Mouse (Mus musculus): ENCODE measurements around the gene Ugt1a7c. TPM values are rescaled to one million over a fixed set of nuclear protein-coding genes. Genes with fewer than 3 reads are reported as not detected.

The Ugt1a7c gene
- polyA plus RNA-seq, 1 experiment from 2014 or later = 3.0 TPM

DNA sequence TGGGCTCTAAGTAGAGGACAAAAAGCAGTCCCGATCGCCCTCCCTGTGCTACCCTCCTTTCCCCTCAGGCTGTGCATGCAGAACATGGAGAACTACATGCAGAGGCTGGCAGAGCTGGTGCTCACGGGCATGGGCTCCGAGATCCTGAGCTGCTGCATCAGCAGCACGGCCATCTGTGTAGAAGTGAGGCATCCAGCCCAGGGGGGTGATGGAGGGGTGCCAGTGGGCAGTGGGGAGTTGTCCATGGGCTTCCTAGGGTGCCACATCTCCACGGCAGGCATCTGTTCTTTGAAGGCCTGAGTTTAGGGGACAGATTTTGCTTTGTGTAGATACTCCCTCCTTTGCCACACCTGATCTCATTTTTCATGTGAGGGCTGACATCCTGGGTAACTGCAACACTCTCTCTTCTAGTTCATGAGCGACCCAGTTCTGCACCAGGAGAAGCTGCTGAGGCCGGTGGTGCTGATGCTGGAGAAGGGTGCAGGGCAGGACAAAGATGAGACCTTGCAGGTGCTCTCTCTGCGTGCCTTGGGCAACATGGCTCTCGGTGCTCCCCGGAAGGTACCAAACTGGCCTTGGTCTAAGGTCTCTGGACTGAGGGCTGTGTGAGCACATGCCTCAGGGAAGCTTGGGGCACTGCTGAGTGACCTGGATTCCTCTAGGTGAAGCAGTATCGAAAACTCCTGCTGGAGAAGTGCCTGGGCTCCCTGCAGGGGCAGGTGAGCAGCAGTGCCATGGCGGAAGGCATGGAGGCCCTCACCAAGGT is 161.3 kb downstream of the Ugt1a7c start:
- Histone ChIP-seq H3K4me2 (ENCODE audit: low read depth, low read length) (no peak overlapping the region), H3K36me3 (ENCODE audit: control insufficient read depth, insufficient read depth) (no peaks in the 10 kb centered on the region; the same call in 1 of the 2 replicates), H3K9me3 (replicated peaks; ENCODE audit: control insufficient read depth, low read length) (no peaks in the 10 kb centered on the region), H3K4me1 (ENCODE audit: control insufficient read depth, low read depth, low read length) (peaks cover 18% of the 10 kb centered on the region), H3K4me3 (ENCODE audit: low read depth, low read length) (no peak overlapping the region), H3K27ac (ENCODE audit: low read length) (no peak overlapping the region), H3K27me3 (ENCODE audit: control insufficient read depth, insufficient read depth, low read depth, low read length) (no peaks in the 10 kb centered on the region), H3K9ac (ENCODE audit: low read depth, low read length) (no peak overlapping the region)
- no peak for ATAC-seq (ENCODE audit: low read depth)
- 62% methylated on average over 13 of the region's 13 CpGs for WGBS (ENCODE audit: insufficient replicate concordance)

DNA sequence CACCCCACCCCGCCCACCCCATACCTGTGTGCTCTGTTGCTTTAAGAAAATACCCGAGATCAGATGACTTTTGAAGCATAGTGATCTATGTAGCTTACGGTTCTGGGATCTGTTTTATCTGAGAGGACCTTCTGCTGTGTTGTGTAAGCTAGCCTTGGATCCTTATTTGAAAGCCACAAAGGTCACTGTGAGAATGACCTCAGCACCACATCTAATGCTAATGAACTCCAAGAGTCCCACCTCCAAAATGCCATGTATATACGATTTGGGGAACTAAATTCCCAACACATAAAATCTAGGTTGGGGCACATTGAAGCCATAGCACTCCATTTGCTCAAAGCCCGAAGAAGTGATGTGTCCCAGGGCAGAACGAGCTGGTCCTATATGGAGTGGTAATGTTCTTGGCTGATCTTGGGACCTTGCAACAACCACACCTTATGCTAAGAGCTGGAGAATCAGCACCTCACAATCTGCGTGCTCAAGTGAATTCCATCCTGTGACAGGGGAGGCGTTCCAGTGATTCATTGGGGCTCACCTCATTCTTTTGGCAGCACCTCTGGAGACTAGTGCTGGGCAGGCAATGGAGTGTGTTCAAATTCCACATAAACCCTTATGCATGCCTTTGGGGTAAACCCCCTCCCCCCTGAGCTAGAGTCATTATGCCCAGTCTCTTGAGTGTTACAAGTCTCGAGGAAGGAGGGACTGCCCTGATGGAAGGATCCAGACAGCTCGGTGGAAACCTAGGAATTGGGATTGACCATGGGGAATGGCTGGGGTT is 162.2 kb downstream of the Ugt1a7c start:
- no peak overlapping the region for H3K27ac ChIP-seq (ENCODE audit: low read length)
- H3K4me1 ChIP-seq (ENCODE audit: control insufficient read depth, low read depth, low read length) = peaks cover 23% of the 10 kb centered on the region
- whole genome bisulfite sequencing (ENCODE audit: insufficient replicate concordance) = 56% methylated on average over 10 of the region's 10 CpGs
- no peak for ATAC-seq (ENCODE audit: low read depth)
- H3K9me3 ChIP-seq (replicated peaks; ENCODE audit: control insufficient read depth, low read length) = no peaks in the 10 kb centered on the region
- no peak overlapping the region for H3K4me3 ChIP-seq (ENCODE audit: low read depth, low read length)
- H3K36me3 ChIP-seq (ENCODE audit: control insufficient read depth, insufficient read depth) = peaks cover 5% of the 10 kb centered on the region
- no peak overlapping the region for H3K9ac ChIP-seq (ENCODE audit: low read depth, low read length)
- H3K27me3 ChIP-seq (ENCODE audit: control insufficient read depth, insufficient read depth, low read depth, low read length) = no peaks in the 10 kb centered on the region
- H3K4me2 ChIP-seq (ENCODE audit: low read depth, low read length) = no peak overlapping the region

GRCm38 (mm10) chr1:88257681-88258080 is 162.8 kb downstream of the Ugt1a7c start:
- 62% methylated on average over 6 of the region's 6 CpGs for WGBS (ENCODE audit: insufficient replicate concordance)
- peaks cover 28% of the 10 kb centered on the region for H3K4me1 ChIP-seq (ENCODE audit: control insufficient read depth, low read depth, low read length)
- ATAC-seq (ENCODE audit: low read depth) = no peak
- no peaks in the 10 kb centered on the region for H3K9me3 ChIP-seq (replicated peaks; ENCODE audit: control insufficient read depth, low read length)
- H3K27me3 ChIP-seq (ENCODE audit: control insufficient read depth, insufficient read depth, low read depth, low read length) = no peaks in the 10 kb centered on the region
- H3K4me2 ChIP-seq (ENCODE audit: low read depth, low read length) = no peak overlapping the region
- H3K4me3 ChIP-seq (ENCODE audit: low read depth, low read length) = no peak overlapping the region
- H3K36me3 ChIP-seq (ENCODE audit: control insufficient read depth, insufficient read depth) = peaks cover 11% of the 10 kb centered on the region
- no peak overlapping the region for H3K9ac ChIP-seq (ENCODE audit: low read depth, low read length)
- H3K27ac ChIP-seq (ENCODE audit: low read length) = no peak overlapping the region

DNA sequence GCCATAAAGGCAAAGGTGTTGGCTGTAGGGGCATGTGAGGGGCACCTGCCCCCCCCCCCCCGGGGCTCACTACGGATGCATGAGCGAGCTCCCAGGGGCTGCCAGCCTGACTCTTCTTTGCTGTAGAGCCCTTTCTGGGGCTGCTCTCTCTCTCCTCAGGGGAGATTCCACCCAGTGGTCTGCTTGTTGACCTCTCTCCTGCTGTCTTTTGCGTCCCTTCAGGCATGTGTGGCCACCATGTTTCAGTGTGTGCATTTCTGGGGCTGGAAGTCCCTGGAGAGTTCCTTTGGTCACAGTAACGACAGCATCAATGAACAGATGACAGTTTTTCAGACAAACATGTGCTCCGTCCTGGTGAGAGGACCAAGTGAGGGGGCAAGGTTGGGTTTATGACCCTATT is 163.5 kb downstream of the Ugt1a7c start:
- H3K27me3 ChIP-seq (ENCODE audit: control insufficient read depth, insufficient read depth, low read depth, low read length) = no peaks in the 10 kb centered on the region
- ATAC-seq (ENCODE audit: low read depth) = no peak
- H3K4me1 ChIP-seq (ENCODE audit: control insufficient read depth, low read depth, low read length) = peaks cover 31% of the 10 kb centered on the region
- H3K4me3 ChIP-seq (ENCODE audit: low read depth, low read length) = no peak overlapping the region
- 57% methylated on average over 6 of the region's 6 CpGs for WGBS (ENCODE audit: insufficient replicate concordance)
- no peak overlapping the region for H3K27ac ChIP-seq (ENCODE audit: low read length)
- H3K4me2 ChIP-seq (ENCODE audit: low read depth, low read length) = no peak overlapping the region
- peaks cover 18% of the 10 kb centered on the region for H3K36me3 ChIP-seq (ENCODE audit: control insufficient read depth, insufficient read depth)
- H3K9ac ChIP-seq (ENCODE audit: low read depth, low read length) = no peak overlapping the region
- no peaks in the 10 kb centered on the region for H3K9me3 ChIP-seq (replicated peaks; ENCODE audit: control insufficient read depth, low read length)

- no peak overlapping the region for H3K4me2 ChIP-seq (ENCODE audit: low read depth, low read length)
- ATAC-seq (ENCODE audit: low read depth) = no peak
- H3K9ac ChIP-seq (ENCODE audit: low read depth, low read length) = no peak overlapping the region
- no peaks in the 10 kb centered on the region for H3K27me3 ChIP-seq (ENCODE audit: control insufficient read depth, insufficient read depth, low read depth, low read length)
- H3K9me3 ChIP-seq (replicated peaks; ENCODE audit: control insufficient read depth, low read length) = no peaks in the 10 kb centered on the region
- 51% methylated on average over 8 of the region's 8 CpGs for WGBS (ENCODE audit: insufficient replicate concordance)
- no peak overlapping the region for H3K4me3 ChIP-seq (ENCODE audit: low read depth, low read length)
- H3K36me3 ChIP-seq (ENCODE audit: control insufficient read depth, insufficient read depth) = peaks cover 25% of the 10 kb centered on the region
- no peak overlapping the region for H3K27ac ChIP-seq (ENCODE audit: low read length)
- peaks cover 31% of the 10 kb centered on the region for H3K4me1 ChIP-seq (ENCODE audit: control insufficient read depth, low read depth, low read length)
Observed at GRCm38 (mm10) chr1:88258881-88259642, 164.2 kb downstream of the Ugt1a7c start.

DNA sequence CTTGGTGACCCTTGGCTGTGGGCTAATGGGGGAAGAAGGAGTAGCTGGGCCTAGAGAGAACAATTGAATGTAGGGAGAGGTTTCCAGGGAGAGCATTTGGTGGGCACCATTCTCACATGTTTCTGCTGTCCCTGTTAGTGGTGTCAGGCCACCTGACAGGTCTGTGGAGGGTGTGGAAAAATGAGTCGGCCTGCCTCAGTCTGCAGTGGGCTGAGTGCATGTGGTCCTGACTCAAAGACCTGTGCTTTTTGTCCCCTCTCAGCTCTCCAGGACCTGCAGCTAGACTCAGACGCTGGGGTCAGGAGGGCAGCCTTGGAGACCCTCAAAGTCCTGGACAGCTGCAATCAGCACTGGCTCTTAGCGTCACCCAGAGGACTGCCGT is 164.8 kb downstream of the Ugt1a7c start:
- WGBS (ENCODE audit: insufficient replicate concordance) = 64% methylated on average over 4 of the region's 4 CpGs
- peak overlapping the region; percentile 8 for H3K27ac ChIP-seq (ENCODE audit: low read length)
- H3K4me3 ChIP-seq (ENCODE audit: low read depth, low read length) = no peak overlapping the region
- H3K4me1 ChIP-seq (ENCODE audit: control insufficient read depth, low read depth, low read length) = peaks cover 31% of the 10 kb centered on the region
- no peak overlapping the region for H3K9ac ChIP-seq (ENCODE audit: low read depth, low read length)
- no peaks in the 10 kb centered on the region for H3K9me3 ChIP-seq (replicated peaks; ENCODE audit: control insufficient read depth, low read length)
- ATAC-seq (ENCODE audit: low read depth) = peak; percentile 3; the same call in 1 of the 2 replicates
- H3K36me3 ChIP-seq (ENCODE audit: control insufficient read depth, insufficient read depth) = peaks cover 31% of the 10 kb centered on the region
- no peaks in the 10 kb centered on the region for H3K27me3 ChIP-seq (ENCODE audit: control insufficient read depth, insufficient read depth, low read depth, low read length)
- no peak overlapping the region for H3K4me2 ChIP-seq (ENCODE audit: low read depth, low read length)

DNA sequence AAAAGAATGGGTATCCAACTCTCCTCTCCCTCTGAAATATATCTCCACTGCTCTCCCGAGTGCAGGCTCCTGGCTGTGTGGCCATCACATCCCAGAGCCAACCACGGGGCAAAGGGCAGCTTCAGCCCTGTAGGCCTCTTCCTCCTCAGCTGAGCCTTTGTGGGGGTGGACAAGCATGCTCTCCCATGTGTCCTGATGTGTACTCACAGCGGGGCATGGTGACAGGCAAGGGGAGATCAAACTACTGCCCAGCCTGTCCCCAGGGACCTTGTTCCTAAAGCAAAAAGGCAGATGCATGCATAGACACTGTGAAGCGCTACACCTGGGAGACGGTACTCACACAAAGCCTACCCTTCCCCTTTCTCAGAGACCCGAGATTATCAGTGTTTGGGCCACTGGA is 165.3 kb downstream of the Ugt1a7c start:
- Histone ChIP-seq H3K4me1 (ENCODE audit: control insufficient read depth, low read depth, low read length) (peaks cover 31% of the 10 kb centered on the region), H3K27ac (ENCODE audit: low read length) (peak overlapping the region; percentile 8), H3K27me3 (ENCODE audit: control insufficient read depth, insufficient read depth, low read depth, low read length) (no peaks in the 10 kb centered on the region), H3K36me3 (ENCODE audit: control insufficient read depth, insufficient read depth) (peaks cover 36% of the 10 kb centered on the region), H3K4me2 (ENCODE audit: low read depth, low read length) (no peak overlapping the region), H3K9ac (ENCODE audit: low read depth, low read length) (no peak overlapping the region), H3K9me3 (replicated peaks; ENCODE audit: control insufficient read depth, low read length) (no peaks in the 10 kb centered on the region), H3K4me3 (ENCODE audit: low read depth, low read length) (no peak overlapping the region)
- 55% methylated on average over 6 of the region's 6 CpGs for WGBS (ENCODE audit: insufficient replicate concordance)
- ATAC-seq (ENCODE audit: low read depth) = peak; percentile 78

GRCm38 (mm10) chr1:88260604-88261377 is 165.9 kb downstream of the Ugt1a7c start:
- Histone ChIP-seq H3K4me2 (ENCODE audit: low read depth, low read length) (no peak overlapping the region), H3K4me1 (ENCODE audit: control insufficient read depth, low read depth, low read length) (peaks cover 31% of the 10 kb centered on the region), H3K27ac (ENCODE audit: low read length) (no peak overlapping the region), H3K9ac (ENCODE audit: low read depth, low read length) (no peak overlapping the region), H3K9me3 (replicated peaks; ENCODE audit: control insufficient read depth, low read length) (no peaks in the 10 kb centered on the region), H3K36me3 (ENCODE audit: control insufficient read depth, insufficient read depth) (peaks cover 42% of the 10 kb centered on the region), H3K4me3 (ENCODE audit: low read depth, low read length) (no peak overlapping the region), H3K27me3 (ENCODE audit: control insufficient read depth, insufficient read depth, low read depth, low read length) (no peaks in the 10 kb centered on the region)
- ATAC-seq (ENCODE audit: low read depth) = peak; percentile 16
- 69% methylated on average over 10 of the region's 10 CpGs for WGBS (ENCODE audit: insufficient replicate concordance)

Measured in liver, embryonic 16.5 days (tissue).